Mouse (Mus musculus) neural tube, embryonic 15.5 days (tissue): ENCODE results near the gene Slirp. TPM values are rescaled to one million over a fixed set of nuclear protein-coding genes. Genes with fewer than 3 reads are reported as not detected.
"Not testable (repeated sequence)": the region's sequence is repeated elsewhere in the genome, so short reads cannot be mapped to it uniquely, and the experiment has no call there.

Experiments
- ATAC-seq: fragments of 200-750 bp; cut with Nextera tagmentation; 2 replicates; pipeline ENCODE4 v1.8.0; 2017; ENCODE audit warnings: mild to moderate bottlenecking, moderate TSS enrichment, moderate library complexity; ENCODE audit not compliant: low FRiP score
- H3K27ac ChIP-seq: fragments of 300-500 bp; sonication (generic); replicated peaks from 2 replicates; pipeline ENCODE4 v1.5.1; 2015; ENCODE audit warnings: mild to moderate bottlenecking, inconsistent platforms
- H3K27me3 ChIP-seq: fragments of 300-500 bp; sonication (generic); replicated peaks from 2 replicates; pipeline ENCODE4 v1.6.1; 2015; ENCODE audit warnings: inconsistent platforms
- H3K36me3 ChIP-seq: fragments of 300-500 bp; sonication (generic); 2 replicates; pipeline ENCODE4 v1.6.1; 2015; ENCODE audit warnings: inconsistent platforms
- H3K4me1 ChIP-seq: fragments of 300-500 bp; sonication (generic); 2 replicates; pipeline ENCODE4 v1.6.1; 2015; ENCODE audit warnings: inconsistent platforms
- H3K4me2 ChIP-seq: fragments of 300-500 bp; sonication (generic); 2 replicates; pipeline ENCODE4 v1.6.1; 2015; ENCODE audit warnings: inconsistent platforms, mild to moderate bottlenecking, moderate library complexity
- H3K4me3 ChIP-seq: fragments of 300-500 bp; sonication (generic); replicated peaks from 2 replicates; pipeline ENCODE4 v1.5.1; 2015; ENCODE audit warnings: mild to moderate bottlenecking, inconsistent platforms
- H3K9ac ChIP-seq: fragments of 300-500 bp; sonication (generic); replicated peaks from 2 replicates; pipeline ENCODE4 v1.6.1; 2015; ENCODE audit warnings: mild to moderate bottlenecking, inconsistent platforms
- H3K9me3 ChIP-seq: fragments of 300-500 bp; sonication (generic); replicated peaks from 2 replicates; pipeline ENCODE4 v1.6.1; 2016; ENCODE audit warnings: inconsistent platforms
- WGBS: fragments of 180-500 bp; shearing (Covaris S2); methylation state at CpG from one replicate; pipeline ENCODE4 v1.1.7; 2015; ENCODE audit warnings: mixed read lengths; 5-methylcytosine and 5-hydroxymethylcytosine counted together
- polyA plus RNA-seq: library from polyadenylated mRNA; unstranded; fragments of >200 nt; fragmentation: Nextera tagmentation; extraction: Ambion mirVana; gene quantifications from 2 replicates; pipeline ENCODE4 v1.2.1, GENCODE M21; 2015

The Slirp gene
- polyA plus RNA-seq, 1 experiment from 2014 or later, result 286 TPM

- Histone ChIP-seq H3K27ac (0 out of 2 replicates have a peak overlapping the region, but pooled peaks have one; percentile 48), H3K36me3 (peaks cover 40% of the 10 kb centered on the region), H3K4me1 (peaks cover 28% of the 10 kb centered on the region), H3K9me3 (no peaks in the 10 kb centered on the region), H3K27me3 (no peaks in the 10 kb centered on the region), H3K4me2 (peak overlapping the region; percentile 73), H3K4me3 (peak overlapping the region; percentile 73), H3K9ac (peak overlapping the region; percentile 73)
- no peak for ATAC-seq
- 29% methylated on average over 12 of the region's 12 CpGs for WGBS
Measured at GRCm38 (mm10) chr12:87442177-87443114, 1.2 kb upstream of the Slirp start.

- Histone ChIP-seq H3K9me3 (no peaks in the 10 kb centered on the region), H3K4me2 (peak overlapping the region; percentile 73), H3K27me3 (no peaks in the 10 kb centered on the region), H3K4me3 (peak overlapping the region; percentile 73), H3K27ac (peak overlapping the region; percentile 85), H3K9ac (peak overlapping the region; percentile 73), H3K36me3 (peaks cover 39% of the 10 kb centered on the region), H3K4me1 (peaks cover 28% of the 10 kb centered on the region)
- ATAC-seq, result peak; percentile 87
- under 1% methylated on average over 33 of the region's 33 CpGs for whole genome bisulfite sequencing
Measured at GRCm38 (mm10) chr12:87443115-87443699, 489 bp upstream of the Slirp start.

GRCm38 (mm10) chr12:87444211-87444610, 515 bp downstream of the Slirp start:
- peak overlapping the region; percentile 73 for H3K4me3 ChIP-seq
- peak overlapping the region; percentile 73 for H3K9ac ChIP-seq
- peaks cover 28% of the 10 kb centered on the region for H3K4me1 ChIP-seq
- 5% methylated on average over 16 of the region's 16 CpGs for WGBS
- no peaks in the 10 kb centered on the region for H3K9me3 ChIP-seq
- H3K36me3 ChIP-seq, result peaks cover 40% of the 10 kb centered on the region
- no peak for ATAC-seq
- no peaks in the 10 kb centered on the region for H3K27me3 ChIP-seq
- peak overlapping the region; percentile 73 for H3K4me2 ChIP-seq
- H3K27ac ChIP-seq, result peak overlapping the region; percentile 85; the same call in 1 of the 2 replicates

GRCm38 (mm10) chr12:87449456-87449855, 5.8 kb downstream of the Slirp start:
- Histone ChIP-seq H3K27me3 (no peaks in the 10 kb centered on the region), H3K4me1 (peaks cover 7% of the 10 kb centered on the region), H3K4me2 (no peak overlapping the region), H3K27ac (no peak overlapping the region), H3K9me3 (no peaks in the 10 kb centered on the region), H3K4me3 (no peak overlapping the region), H3K9ac (no peak overlapping the region), H3K36me3 (peaks cover 69% of the 10 kb centered on the region)
- ATAC-seq, result no peak
- 92% methylated on average over 9 of the region's 9 CpGs for WGBS

DNA sequence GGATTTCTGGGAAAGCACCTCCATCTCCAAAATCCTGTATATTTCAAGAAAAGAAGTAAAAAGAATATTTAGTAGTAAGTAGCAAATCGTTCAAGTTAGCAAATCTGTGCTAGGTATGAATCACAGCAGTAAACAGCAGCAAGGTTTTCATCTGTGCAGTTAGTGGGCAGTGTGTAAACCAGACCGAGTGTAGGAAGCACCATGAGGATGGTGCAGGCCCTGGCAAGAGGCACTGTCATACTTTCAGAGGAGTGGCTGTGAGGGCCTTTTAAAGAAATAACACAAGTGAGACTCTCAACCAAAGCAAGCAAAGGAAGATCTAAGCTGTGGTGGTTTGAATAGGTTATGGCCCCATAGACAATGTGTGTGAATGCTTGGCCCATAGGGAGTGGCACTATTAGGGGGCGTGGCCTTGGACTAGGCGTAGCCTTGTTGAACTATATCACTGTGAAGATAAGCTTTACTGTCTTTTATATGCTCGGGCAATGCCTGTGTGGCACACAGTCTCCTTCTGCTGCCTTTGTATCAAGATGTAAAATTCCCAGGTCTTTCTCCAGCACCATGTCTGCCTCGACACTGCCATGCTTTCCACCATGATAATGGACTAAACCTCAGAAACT, 21.1 kb downstream of the Slirp start:
- Histone ChIP-seq H3K4me1 (no peaks in the 10 kb centered on the region; the same call in 1 of the 2 replicates), H3K4me3 (no peak overlapping the region), H3K9me3 (no peaks in the 10 kb centered on the region), H3K36me3 (peaks cover 71% of the 10 kb centered on the region), H3K4me2 (no peak overlapping the region), H3K9ac (no peak overlapping the region), H3K27me3 (no peaks in the 10 kb centered on the region), H3K27ac (no peak overlapping the region)
- no peak for ATAC-seq
- WGBS, result 75% methylated on average over 6 of the region's 6 CpGs

- Histone ChIP-seq H3K27ac (no peak overlapping the region), H3K4me3 (peak overlapping the region; percentile 75), H3K36me3 (peaks cover 22% of the 10 kb centered on the region), H3K4me1 (peaks cover 15% of the 10 kb centered on the region), H3K9ac (0 out of 2 replicates have a peak overlapping the region, but pooled peaks have one; percentile 89), H3K4me2 (peak overlapping the region; percentile 57), H3K9me3 (no peaks in the 10 kb centered on the region), H3K27me3 (no peaks in the 10 kb centered on the region)
- ATAC-seq, result no peak
- 56% methylated on average over 7 of the region's 7 CpGs for WGBS
Measured at GRCm38 (mm10) chr12:87470263-87471136, 26.8 kb downstream of the Slirp start.

- H3K4me1 ChIP-seq, result peaks cover 15% of the 10 kb centered on the region
- peaks cover 17% of the 10 kb centered on the region for H3K36me3 ChIP-seq
- WGBS, result under 1% methylated on average over 19 of the region's 19 CpGs
- no peak for ATAC-seq
- H3K9me3 ChIP-seq, result no peaks in the 10 kb centered on the region
- peak overlapping the region; percentile 93 for H3K27ac ChIP-seq
- no peaks in the 10 kb centered on the region for H3K27me3 ChIP-seq
- H3K4me3 ChIP-seq, result peak overlapping the region; percentile 75
- peak overlapping the region; percentile 57 for H3K4me2 ChIP-seq
- H3K9ac ChIP-seq, result peak overlapping the region; percentile 89
Measured at GRCm38 (mm10) chr12:87471421-87471963, 27.8 kb downstream of the Slirp start.

GRCm38 (mm10) chr12:87471964-87472786, 28.5 kb downstream of the Slirp start, which contains the start of gene Snw1:
TSS of gene Snw1 (minus strand) at chr12:87472274.
- Histone ChIP-seq H3K4me2 (peak within 1 kb of the TSS; percentile 57), H3K27ac (peak within 1 kb of the TSS; percentile 93), H3K9me3 (no peaks in the 10 kb centered on the region), H3K27me3 (no peaks in the 10 kb centered on the region), H3K9ac (peak within 1 kb of the TSS; percentile 89), H3K4me3 (peak within 1 kb of the TSS; percentile 75), H3K36me3 (peaks cover 11% of the 10 kb centered on the region), H3K4me1 (peaks cover 15% of the 10 kb centered on the region)
- ATAC-seq, result peak; percentile 98
- 4% methylated on average over 45 of the region's 45 CpGs for whole genome bisulfite sequencing

DNA sequence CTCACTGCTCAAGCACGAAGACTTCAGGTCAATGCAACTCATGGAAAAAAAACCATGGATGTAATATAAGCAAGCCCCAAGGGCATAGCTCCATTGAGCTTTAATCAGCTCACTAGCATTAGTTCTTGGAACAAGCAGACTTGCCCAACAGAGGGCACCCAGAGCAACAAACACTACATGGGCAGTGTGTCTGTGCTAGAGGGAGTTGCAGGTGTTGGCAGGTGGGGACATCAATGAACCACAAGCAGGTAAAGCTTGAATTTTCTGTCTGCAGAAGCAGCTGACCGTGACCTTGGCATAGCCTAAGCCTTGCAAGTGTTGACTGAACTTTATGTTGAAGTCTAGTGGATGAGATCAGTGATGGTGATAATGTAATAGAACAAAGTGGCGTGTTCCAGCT, 31.1 kb downstream of the Slirp start:
- Histone ChIP-seq H3K9me3 (no peaks in the 10 kb centered on the region), H3K27me3 (no peaks in the 10 kb centered on the region), H3K4me2 (no peak overlapping the region), H3K4me3 (no peak overlapping the region), H3K36me3 (no peaks in the 10 kb centered on the region), H3K9ac (no peak overlapping the region), H3K27ac (no peak overlapping the region), H3K4me1 (peaks cover 15% of the 10 kb centered on the region)
- WGBS, result 88% methylated on average over 3 of the region's 3 CpGs
- no peak for ATAC-seq

DNA sequence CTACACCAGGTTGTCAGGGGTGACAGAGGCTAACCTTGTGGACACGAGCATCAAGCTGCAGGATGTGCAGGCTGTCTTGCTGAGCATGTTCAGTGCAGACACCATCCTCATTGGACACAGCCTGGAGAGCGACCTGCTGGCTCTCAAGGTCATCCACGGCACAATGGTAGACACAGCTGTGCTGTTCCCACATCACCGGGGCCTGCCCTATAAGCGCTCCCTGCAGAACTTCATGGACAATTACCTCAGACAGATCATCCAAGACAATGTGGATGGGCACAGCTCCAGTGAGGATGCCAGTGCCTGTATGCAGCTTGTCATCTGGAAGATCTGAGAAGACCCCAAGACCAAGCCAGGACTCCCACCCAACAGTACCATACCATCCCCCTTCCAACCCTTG, 38.8 kb downstream of the Slirp start:
- H3K27ac ChIP-seq, H3K9ac ChIP-seq, H3K27me3 ChIP-seq, H3K4me1 ChIP-seq, ATAC-seq, H3K4me3 ChIP-seq, H3K4me2 ChIP-seq, H3K36me3 ChIP-seq, H3K9me3 ChIP-seq: not testable (repeated sequence)
- WGBS, result 84% methylated on average over 5 of the region's 5 CpGs
